Mouse (Mus musculus) retina, postnatal 7 days (tissue): Measurements from ENCODE around the gene Olfr586.

Experiments used
- DNase-seq: peaks from one replicate; pipeline ENCODE4 v3.0.0-alpha.2; 2012; ENCODE audit warnings: low read depth, low spot score

Gene Olfr586

DNA sequence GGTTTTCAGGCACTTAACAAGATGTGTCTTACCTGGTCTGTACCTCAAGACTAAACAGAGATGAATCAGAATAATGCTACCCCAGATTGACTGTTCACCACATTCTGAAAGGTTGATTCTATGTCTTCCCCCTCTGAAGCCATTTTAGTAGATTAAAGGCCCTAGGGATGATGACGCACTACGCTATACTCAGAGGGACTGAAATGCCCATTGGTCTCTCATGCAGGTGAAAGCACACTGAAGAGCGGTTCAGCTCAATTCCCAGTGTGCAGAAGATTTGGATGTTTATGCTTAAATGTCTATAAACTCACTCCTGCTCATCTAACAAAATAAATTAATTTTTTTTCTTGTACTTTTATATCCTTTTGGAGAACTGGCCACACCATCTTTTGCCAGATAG lies at the start of gene Olfr586:
Gene Olfr586, minus strand, starts transcription at position 101 of the 400 bp plus-strand sequence.
- no peak for DNase-seq

DNA sequence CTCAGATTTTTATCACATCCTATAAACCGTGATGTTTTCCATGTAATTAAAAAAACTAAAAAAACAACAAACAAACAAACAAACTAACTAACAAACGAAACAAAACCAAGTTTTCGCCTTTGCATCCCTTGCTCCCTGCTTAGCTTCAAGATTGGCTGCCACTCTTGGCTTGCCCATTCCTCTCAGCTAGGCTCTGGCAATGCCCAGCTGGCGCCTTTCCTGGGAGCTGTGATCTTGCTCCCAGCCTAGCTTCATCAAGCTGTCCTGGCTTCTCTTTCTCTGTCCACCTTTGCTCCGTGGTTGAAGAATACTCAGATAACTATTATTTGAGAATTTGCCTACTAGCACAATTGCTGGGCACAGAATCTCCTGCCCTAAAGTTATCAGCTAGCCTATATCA lies 44.3 kb upstream of the Olfr586 start:
- DNase-seq: no peak

DNA sequence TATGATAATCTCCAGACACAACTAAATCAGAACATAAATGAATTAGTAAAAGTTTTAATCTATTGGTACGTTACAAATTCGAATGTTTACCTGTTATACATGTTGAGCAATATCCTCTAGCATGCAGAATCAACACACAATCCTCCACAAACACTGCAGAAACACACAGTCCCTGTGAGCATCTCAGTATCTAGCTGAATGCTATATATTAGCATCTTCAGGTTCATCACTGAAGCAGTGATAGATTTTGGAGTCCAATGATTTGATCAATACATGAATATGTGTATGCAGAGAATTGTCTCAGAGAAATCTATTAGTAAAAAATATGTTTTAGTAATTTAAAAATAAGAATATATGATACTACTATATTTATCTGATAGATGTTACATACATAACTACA lies 30.8 kb upstream of the Olfr586 start, which contains the start of gene Olfr589:
Gene Olfr589, minus strand, starts transcription at position 101 of the 400 bp plus-strand sequence.
- no peak for DNase-seq

DNA sequence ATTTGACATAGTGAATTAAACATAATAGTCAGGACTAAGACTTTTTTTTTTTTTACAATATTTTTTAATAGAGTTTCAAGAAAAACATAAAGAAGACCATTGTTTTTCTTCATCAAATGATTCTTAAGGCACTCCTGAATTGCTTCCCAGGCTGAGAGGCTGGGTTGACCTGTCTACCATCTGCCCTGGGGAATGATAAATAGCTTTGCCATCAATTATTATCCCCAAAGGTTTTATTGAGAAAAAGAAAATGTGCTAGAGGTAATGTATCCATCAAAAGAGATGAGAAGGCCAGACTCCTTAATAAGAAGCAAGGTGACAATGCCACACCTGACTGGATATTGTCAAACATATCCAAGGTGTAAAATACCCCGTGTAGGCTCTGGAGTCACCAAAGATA lies 15.1 kb upstream of the Olfr586 start, which contains the start of gene Olfr588-ps1:
Gene Olfr588-ps1, plus strand, starts transcription at position 301 of the 400 bp plus-strand sequence.
- DNase-seq: no peak

DNA sequence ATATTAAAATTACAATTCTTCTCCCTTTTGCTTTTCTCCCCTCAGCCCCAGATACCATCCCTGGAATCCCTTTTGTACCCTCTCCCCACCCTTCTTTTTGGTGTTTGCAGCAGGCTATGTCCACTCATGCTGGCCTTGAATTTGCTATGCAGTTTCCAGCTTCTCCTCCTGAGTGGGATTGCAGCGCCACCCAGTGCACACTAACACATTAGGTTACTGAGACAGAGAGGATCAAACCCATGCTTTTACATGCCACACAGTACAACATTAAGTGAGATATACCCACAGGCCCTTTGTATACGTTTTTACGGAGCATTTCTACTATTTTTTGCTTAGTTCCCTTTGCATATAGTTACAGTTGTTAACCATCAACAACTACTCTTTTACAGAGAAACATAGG lies 6.0 kb downstream of the Olfr586 start:
- DNase-seq: no peak

DNA sequence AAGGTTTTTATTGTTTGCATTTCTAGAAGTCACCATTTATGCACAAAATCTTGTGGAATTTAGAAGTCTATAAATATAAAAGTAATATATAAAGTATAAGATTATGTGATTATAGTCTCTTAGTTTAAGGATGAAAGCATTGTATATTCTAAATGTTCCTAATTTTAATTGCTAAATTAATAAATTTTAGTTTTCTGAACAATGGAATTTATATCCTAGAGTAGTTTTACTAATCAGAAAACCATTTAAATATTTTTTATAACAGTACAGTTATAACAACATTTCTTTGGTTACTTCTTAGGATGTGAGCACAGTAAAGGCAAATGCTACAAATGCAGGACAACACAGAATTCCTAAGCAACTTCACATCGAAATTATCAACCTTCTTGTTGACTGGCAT lies 28.0 kb downstream of the Olfr586 start, which contains the start of gene Olfr585:
Gene Olfr585, plus strand, starts transcription at position 301 of the 400 bp plus-strand sequence.
- DNase-seq: no peak

DNA sequence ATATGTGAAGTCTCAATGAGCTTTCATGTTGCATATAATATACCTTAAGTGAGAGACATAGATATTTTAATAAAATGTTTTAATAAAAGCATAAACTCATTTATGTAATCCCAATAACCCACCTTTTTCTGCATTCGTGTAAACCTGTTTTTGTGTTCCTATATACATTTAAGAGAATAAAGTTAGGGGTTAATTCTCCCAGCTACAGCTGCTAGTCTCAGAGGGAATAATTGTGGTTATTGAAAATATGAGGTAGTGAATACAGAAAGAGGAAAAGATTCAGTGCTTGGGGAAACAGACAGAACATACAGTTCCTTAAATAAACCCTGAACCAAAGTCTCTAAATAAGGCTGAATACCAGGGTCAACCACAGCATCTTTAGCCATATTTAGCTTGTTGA lies 43.9 kb downstream of the Olfr586 start, which contains the start of gene Olfr584:
Gene Olfr584, plus strand, starts transcription at position 301 of the 400 bp plus-strand sequence.
- DNase-seq: no peak
